Mouse (Mus musculus): ENCODE data around the gene Lsm11. TPM values are rescaled to one million over a fixed set of nuclear protein-coding genes. Genes with fewer than 3 reads are reported as not detected.

Gene Lsm11
- polyA plus RNA-seq, 1 experiment from 2014 or later, result 11.0 TPM

GRCm38 (mm10) chr11:45943108-45943705 is 1.5 kb downstream of the Lsm11 start:
- Histone ChIP-seq H3K27ac (ENCODE audit: low read depth, low read length) (no peak overlapping the region), H3K9ac (ENCODE audit: low read length) (peak overlapping the region; percentile 85; the same call in 1 of the 2 replicates), H3K9me3 (ENCODE audit: control insufficient read depth, low read length) (no peaks in the 10 kb centered on the region), H3K4me2 (ENCODE audit: low read depth, low read length, severe bottlenecking) (peak overlapping the region; percentile 88), H3K36me3 (ENCODE audit: control insufficient read depth, insufficient read depth, low read length) (no peaks in the 10 kb centered on the region), H3K4me1 (replicated peaks; ENCODE audit: control insufficient read depth, insufficient read depth, low read length) (peaks cover 2% of the 10 kb centered on the region; the same call in 1 of the 2 replicates), H3K27me3 (ENCODE audit: control insufficient read depth, insufficient read depth, low read length) (no peaks in the 10 kb centered on the region), H3K4me3 (ENCODE audit: low read depth, low read length) (peak overlapping the region; percentile 81)
- 68% methylated on average over 7 of the region's 7 CpGs for WGBS
- DNase-seq (ENCODE audit: low spot score) (no peak), ATAC-seq (replicated peaks; ENCODE audit: low FRiP score) (no peak)

- peaks cover 2% of the 10 kb centered on the region; the same call in 1 of the 2 replicates for H3K4me1 ChIP-seq (replicated peaks; ENCODE audit: control insufficient read depth, insufficient read depth, low read length)
- H3K27ac ChIP-seq (ENCODE audit: low read depth, low read length), result no peak overlapping the region
- H3K9ac ChIP-seq (ENCODE audit: low read length), result no peak overlapping the region
- no peak overlapping the region for H3K4me3 ChIP-seq (ENCODE audit: low read depth, low read length)
- no peak for DNase-seq (ENCODE audit: low spot score)
- 92% methylated on average over 7 of the region's 7 CpGs for WGBS
- no peak overlapping the region for H3K4me2 ChIP-seq (ENCODE audit: low read depth, low read length, severe bottlenecking)
- H3K27me3 ChIP-seq (ENCODE audit: control insufficient read depth, insufficient read depth, low read length), result no peaks in the 10 kb centered on the region
- no peaks in the 10 kb centered on the region; the same call in 1 of the 2 replicates for H3K36me3 ChIP-seq (ENCODE audit: control insufficient read depth, insufficient read depth, low read length)
- ATAC-seq (replicated peaks; ENCODE audit: low FRiP score), result no peak
- H3K9me3 ChIP-seq (ENCODE audit: control insufficient read depth, low read length), result no peaks in the 10 kb centered on the region
Measured at GRCm38 (mm10) chr11:45942281-45942680, 2.5 kb downstream of the Lsm11 start.

GRCm38 (mm10) chr11:45938917-45939316 is 5.8 kb downstream of the Lsm11 start:
- H3K27ac ChIP-seq (ENCODE audit: low read depth, low read length), result no peak overlapping the region
- H3K36me3 ChIP-seq (ENCODE audit: control insufficient read depth, insufficient read depth, low read length), result no peaks in the 10 kb centered on the region; the same call in 1 of the 2 replicates
- no peak overlapping the region for H3K4me2 ChIP-seq (ENCODE audit: low read depth, low read length, severe bottlenecking)
- ATAC-seq (replicated peaks; ENCODE audit: low FRiP score) (no peak), DNase-seq (ENCODE audit: low spot score) (no peak)
- H3K9ac ChIP-seq (ENCODE audit: low read length), result no peak overlapping the region
- H3K4me1 ChIP-seq (replicated peaks; ENCODE audit: control insufficient read depth, insufficient read depth, low read length), result peaks cover 2% of the 10 kb centered on the region; the same call in 1 of the 2 replicates
- no peak overlapping the region for H3K4me3 ChIP-seq (ENCODE audit: low read depth, low read length)
- H3K27me3 ChIP-seq (ENCODE audit: control insufficient read depth, insufficient read depth, low read length), result no peaks in the 10 kb centered on the region
- no peaks in the 10 kb centered on the region for H3K9me3 ChIP-seq (ENCODE audit: control insufficient read depth, low read length)
- 94% methylated on average over 8 of the region's 8 CpGs for WGBS

- H3K4me2 ChIP-seq (ENCODE audit: low read depth, low read length, severe bottlenecking), result no peak overlapping the region
Measured at GRCm38 (mm10) chr11:45937478-45937877, 7.3 kb downstream of the Lsm11 start.

GRCm38 (mm10) chr11:45932771-45933170 is 12.0 kb downstream of the Lsm11 start:
- Histone ChIP-seq H3K36me3 (ENCODE audit: control insufficient read depth, insufficient read depth, low read length) (no peaks in the 10 kb centered on the region; the same call in 1 of the 2 replicates), H3K27me3 (ENCODE audit: control insufficient read depth, insufficient read depth, low read length) (no peaks in the 10 kb centered on the region)
- no peak for ATAC-seq (replicated peaks; ENCODE audit: low FRiP score)

More at GRCm38 (mm10) chr11:45937478-45937877, 7.3 kb downstream of the Lsm11 start:
- ATAC-seq (replicated peaks; ENCODE audit: low FRiP score), result no peak
- Histone ChIP-seq H3K4me1 (replicated peaks; ENCODE audit: control insufficient read depth, insufficient read depth, low read length) (no peaks in the 10 kb centered on the region), H3K4me3 (ENCODE audit: low read depth, low read length) (no peak overlapping the region), H3K27ac (ENCODE audit: low read depth, low read length) (no peak overlapping the region), H3K9me3 (ENCODE audit: control insufficient read depth, low read length) (no peaks in the 10 kb centered on the region), H3K36me3 (ENCODE audit: control insufficient read depth, insufficient read depth, low read length) (no peaks in the 10 kb centered on the region; the same call in 1 of the 2 replicates), H3K9ac (ENCODE audit: low read length) (no peak overlapping the region), H3K27me3 (ENCODE audit: control insufficient read depth, insufficient read depth, low read length) (no peaks in the 10 kb centered on the region)
- 93% methylated on average over 8 of the region's 8 CpGs for WGBS
- no peak for DNase-seq (ENCODE audit: low spot score)

GRCm38 (mm10) chr11:45929541-45929940 is 15.2 kb downstream of the Lsm11 start:
- ATAC-seq (replicated peaks; ENCODE audit: low FRiP score) (no peak), DNase-seq (ENCODE audit: low spot score) (no peak)
- Histone ChIP-seq H3K27me3 (ENCODE audit: control insufficient read depth, insufficient read depth, low read length) (no peaks in the 10 kb centered on the region), H3K9ac (ENCODE audit: low read length) (no peak overlapping the region), H3K4me3 (ENCODE audit: low read depth, low read length) (no peak overlapping the region), H3K36me3 (ENCODE audit: control insufficient read depth, insufficient read depth, low read length) (no peaks in the 10 kb centered on the region; the same call in 1 of the 2 replicates), H3K4me2 (ENCODE audit: low read depth, low read length, severe bottlenecking) (no peak overlapping the region), H3K4me1 (replicated peaks; ENCODE audit: control insufficient read depth, insufficient read depth, low read length) (no peaks in the 10 kb centered on the region), H3K27ac (ENCODE audit: low read depth, low read length) (no peak overlapping the region), H3K9me3 (ENCODE audit: control insufficient read depth, low read length) (no peaks in the 10 kb centered on the region)
- 90% methylated on average over 10 of the region's 10 CpGs for WGBS

More at GRCm38 (mm10) chr11:45932771-45933170, 12.0 kb downstream of the Lsm11 start:
- WGBS, result 91% methylated on average over 10 of the region's 10 CpGs
- Histone ChIP-seq H3K4me3 (ENCODE audit: low read depth, low read length) (no peak overlapping the region), H3K9me3 (ENCODE audit: control insufficient read depth, low read length) (no peaks in the 10 kb centered on the region), H3K4me2 (ENCODE audit: low read depth, low read length, severe bottlenecking) (no peak overlapping the region), H3K9ac (ENCODE audit: low read length) (no peak overlapping the region), H3K4me1 (replicated peaks; ENCODE audit: control insufficient read depth, insufficient read depth, low read length) (no peaks in the 10 kb centered on the region), H3K27ac (ENCODE audit: low read depth, low read length) (no peak overlapping the region)
- no peak for DNase-seq (ENCODE audit: low spot score)

- ATAC-seq (replicated peaks; ENCODE audit: low FRiP score) (no peak), DNase-seq (ENCODE audit: low spot score) (no peak)
- 65% methylated on average over 5 of the region's 5 CpGs for WGBS
- Histone ChIP-seq H3K27ac (ENCODE audit: low read depth, low read length) (no peak overlapping the region), H3K4me3 (ENCODE audit: low read depth, low read length) (no peak overlapping the region), H3K9me3 (ENCODE audit: control insufficient read depth, low read length) (no peaks in the 10 kb centered on the region), H3K36me3 (ENCODE audit: control insufficient read depth, insufficient read depth, low read length) (no peaks in the 10 kb centered on the region; the same call in 1 of the 2 replicates), H3K4me1 (replicated peaks; ENCODE audit: control insufficient read depth, insufficient read depth, low read length) (no peaks in the 10 kb centered on the region), H3K9ac (ENCODE audit: low read length) (no peak overlapping the region), H3K4me2 (ENCODE audit: low read depth, low read length, severe bottlenecking) (no peak overlapping the region), H3K27me3 (ENCODE audit: control insufficient read depth, insufficient read depth, low read length) (no peaks in the 10 kb centered on the region)
Measured at GRCm38 (mm10) chr11:45927456-45927855, 17.3 kb downstream of the Lsm11 start.

- peak overlapping the region; percentile 45; the same call in 1 of the 2 replicates for H3K9ac ChIP-seq (ENCODE audit: low read length)
- peak; percentile 90 for ATAC-seq (replicated peaks; ENCODE audit: low FRiP score)
- H3K4me3 ChIP-seq (ENCODE audit: low read depth, low read length), result peak overlapping the region; percentile 32
- no peaks in the 10 kb centered on the region; the same call in 1 of the 2 replicates for H3K4me1 ChIP-seq (replicated peaks; ENCODE audit: control insufficient read depth, insufficient read depth, low read length)
- H3K27me3 ChIP-seq (ENCODE audit: control insufficient read depth, insufficient read depth, low read length), result no peaks in the 10 kb centered on the region
- no peaks in the 10 kb centered on the region for H3K9me3 ChIP-seq (ENCODE audit: control insufficient read depth, low read length)
- H3K4me2 ChIP-seq (ENCODE audit: low read depth, low read length, severe bottlenecking), result peak overlapping the region; percentile 56
- H3K36me3 ChIP-seq (ENCODE audit: control insufficient read depth, insufficient read depth, low read length), result no peaks in the 10 kb centered on the region; the same call in 1 of the 2 replicates
- DNase-seq (ENCODE audit: low spot score), result peak; percentile 84
- WGBS, result under 1% methylated on average over 9 of the region's 9 CpGs
- no peak overlapping the region for H3K27ac ChIP-seq (ENCODE audit: low read depth, low read length)
Measured at GRCm38 (mm10) chr11:45926640-45927082, 18.1 kb downstream of the Lsm11 start.

All from forebrain, embryonic 11.5 days (tissue).